Mouse (Mus musculus) T-helper 1 cell (primary cell): ENCODE measurements around the gene Gm45140.

Source experiments
- in situ Hi-C: fragments of 300-600 bp; cut with MboI, MseI; formaldehyde crosslinking; loops from one replicate; pipeline ENCODE4 v1.15.1; 2025; ENCODE audit warnings: high pct_unique_total_duplicates

Gene Gm45140

DNA sequence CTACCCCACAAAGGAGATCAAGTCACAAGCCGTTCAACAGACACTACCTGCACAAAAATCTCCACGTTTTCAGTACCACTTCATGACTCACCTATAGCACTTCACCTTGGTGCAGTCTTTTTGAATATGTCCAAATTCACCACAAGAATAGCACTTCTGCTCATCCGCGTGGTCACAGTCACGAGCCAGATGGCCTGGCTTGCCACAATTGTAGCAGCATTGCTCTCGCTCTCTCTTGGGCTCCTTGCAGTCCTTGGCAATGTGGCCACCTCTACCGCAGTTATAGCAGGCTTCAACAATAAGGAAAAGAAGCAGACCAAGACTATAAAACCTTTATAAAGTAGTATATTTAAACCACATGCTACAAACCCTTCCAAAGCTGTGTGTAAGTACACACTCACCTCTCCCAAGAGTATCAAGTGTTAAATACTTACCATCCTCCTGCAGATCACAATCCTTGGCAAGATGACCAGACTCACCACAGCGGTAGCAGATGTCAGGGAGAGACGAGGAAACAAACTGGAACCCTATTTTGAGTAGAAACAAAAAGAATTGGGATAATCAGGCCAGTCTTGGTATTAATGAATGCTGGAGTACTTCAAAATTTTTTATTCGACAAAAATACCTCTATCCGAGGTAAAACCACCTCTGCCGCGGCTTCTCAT, 9.6 kb upstream of the Gm45140 start:
- in situ Hi-C loops: no loop called here

DNA sequence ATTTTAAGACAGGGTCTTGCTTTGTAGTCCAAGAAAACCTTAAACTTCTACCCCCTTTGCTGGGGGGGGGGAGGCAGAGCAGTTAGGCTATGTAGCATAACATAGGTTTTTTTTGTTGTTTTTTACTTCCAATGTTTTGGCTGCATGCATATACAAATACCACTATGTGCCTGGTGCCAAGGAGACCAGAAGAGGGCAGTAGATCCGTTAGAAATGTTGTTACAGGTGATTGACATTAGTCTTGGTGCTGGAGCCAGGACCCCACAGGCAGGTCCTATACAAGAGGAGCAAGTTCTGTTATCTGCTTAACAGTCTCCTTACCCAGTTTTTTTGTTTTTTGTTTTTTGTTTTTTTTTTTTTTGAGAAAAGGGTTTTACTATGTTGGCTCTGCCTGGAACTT, 6.7 kb upstream of the Gm45140 start:
- in situ Hi-C loops: no loop called here

DNA sequence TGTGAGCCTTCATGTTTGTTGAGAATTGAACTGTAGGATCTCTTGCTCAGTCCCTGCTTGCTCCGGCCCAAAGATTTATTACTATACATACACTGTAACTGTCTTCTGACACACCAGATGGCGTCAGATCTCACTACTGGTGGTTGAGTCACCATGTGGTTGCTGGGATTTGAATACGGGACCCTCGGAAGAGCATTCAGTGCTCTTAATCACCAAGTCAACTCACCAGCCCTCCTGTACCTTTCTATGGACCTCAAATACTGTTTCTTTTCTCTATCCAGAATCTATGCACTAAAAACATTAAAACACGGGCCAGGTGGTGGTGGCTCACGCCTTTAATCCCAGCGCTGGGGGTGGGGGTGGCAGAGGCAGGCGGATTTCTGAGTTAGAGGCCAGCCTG, 6.0 kb upstream of the Gm45140 start:
- in situ Hi-C loops: no loop called here

DNA sequence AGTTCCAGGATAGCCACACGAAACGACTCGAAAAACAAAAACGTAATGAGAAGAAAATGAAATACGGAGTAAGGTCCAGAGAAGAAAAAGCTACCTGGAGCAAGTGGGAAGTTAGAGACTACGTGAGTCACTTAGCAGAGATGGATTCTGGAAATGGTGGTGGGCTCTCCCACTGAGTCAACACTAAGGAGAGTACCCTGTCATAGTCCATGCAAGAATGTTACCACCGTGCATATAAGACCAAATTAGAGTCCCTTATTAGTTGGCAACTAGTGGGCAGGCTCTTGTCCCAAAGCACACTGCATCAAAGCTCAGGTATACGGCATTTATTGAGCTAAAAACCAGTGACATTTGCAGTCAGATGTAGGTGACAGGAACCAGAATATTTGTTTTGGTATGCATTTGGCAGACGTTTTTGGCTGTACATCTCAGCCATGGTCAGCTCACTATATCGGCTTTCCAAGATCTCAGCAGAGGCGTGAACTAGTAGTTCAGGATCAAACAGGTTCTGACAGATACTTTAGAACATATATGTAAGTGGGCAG, 4.3 kb upstream of the Gm45140 start:
- in situ Hi-C loops: no loop called here

DNA sequence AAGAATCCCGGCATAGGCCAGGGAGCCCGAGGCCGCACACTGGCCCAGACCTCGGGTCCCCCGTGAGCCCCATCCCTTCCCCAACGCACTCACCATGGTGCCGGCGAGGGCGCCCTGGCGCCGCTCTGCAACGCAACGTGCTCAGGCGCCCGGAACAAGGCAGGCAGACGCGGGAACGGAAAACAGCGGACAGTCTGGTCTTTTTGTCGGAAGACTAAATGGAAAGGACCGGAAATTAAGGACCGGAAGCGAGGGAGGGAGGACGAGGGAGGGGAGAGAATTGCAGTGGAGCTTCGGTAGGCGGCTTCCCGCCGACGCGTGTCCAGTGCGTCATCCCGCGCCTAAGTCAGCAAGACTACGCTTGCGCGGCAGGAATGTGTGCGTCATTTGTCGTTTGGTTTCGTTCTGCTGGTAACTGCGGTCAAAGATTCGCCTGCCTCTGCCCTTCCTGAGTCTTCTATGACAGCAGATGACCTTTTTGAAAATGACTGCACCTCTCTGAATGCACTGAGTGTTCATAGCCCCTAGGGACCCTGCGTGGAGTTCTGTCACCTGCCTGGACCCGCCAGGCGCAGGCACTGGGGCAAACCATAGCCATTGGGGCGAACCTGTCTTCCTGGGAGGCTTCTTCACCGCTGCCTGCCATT, 3.1 kb upstream of the Gm45140 start, which contains the start of gene Isy1:
Isy1 (minus strand) TSS at position 248 of the 647 bp plus-strand sequence.
- in situ Hi-C loops: no loop called here

DNA sequence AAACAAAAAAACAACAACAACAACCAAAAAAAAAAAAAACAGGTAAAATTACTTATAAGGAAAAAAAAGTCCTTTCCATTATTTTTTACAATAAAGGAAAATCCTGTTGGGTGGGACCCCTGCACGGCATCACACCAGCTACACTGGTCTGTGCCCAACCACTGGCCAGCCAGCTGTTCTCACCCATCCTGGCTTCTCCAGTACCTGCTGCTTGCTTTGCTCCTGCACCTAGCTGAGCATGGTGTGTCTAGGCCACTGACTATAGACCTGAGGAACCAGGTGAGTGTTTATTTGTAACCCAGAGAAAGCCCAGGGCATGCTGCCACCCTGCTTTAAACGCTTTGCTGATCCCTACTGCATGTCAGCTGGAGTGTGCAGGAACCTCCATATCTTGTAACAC, 15.2 kb downstream of the Gm45140 start:
- in situ Hi-C loops: no loop called here

DNA sequence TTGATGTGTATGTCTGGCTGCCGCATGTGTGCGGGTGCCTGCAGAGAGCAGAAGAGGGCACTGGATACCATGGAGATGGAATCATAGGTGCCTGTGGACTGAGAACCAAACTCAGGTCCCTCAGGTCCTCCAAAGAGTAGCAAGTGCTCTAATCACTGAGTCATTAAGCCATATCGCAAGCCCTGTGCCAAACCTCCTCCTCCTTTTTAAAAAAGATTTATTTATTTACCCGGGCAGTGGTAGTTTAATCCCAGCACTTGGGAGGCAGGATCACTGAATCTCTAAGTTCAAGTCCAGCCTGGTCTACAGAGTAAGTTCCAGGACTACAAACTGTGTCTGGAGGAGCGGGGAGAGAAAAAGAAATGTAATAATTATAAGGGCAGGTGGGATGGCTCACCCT, 21.1 kb downstream of the Gm45140 start:
- in situ Hi-C loops: no loop called here

DNA sequence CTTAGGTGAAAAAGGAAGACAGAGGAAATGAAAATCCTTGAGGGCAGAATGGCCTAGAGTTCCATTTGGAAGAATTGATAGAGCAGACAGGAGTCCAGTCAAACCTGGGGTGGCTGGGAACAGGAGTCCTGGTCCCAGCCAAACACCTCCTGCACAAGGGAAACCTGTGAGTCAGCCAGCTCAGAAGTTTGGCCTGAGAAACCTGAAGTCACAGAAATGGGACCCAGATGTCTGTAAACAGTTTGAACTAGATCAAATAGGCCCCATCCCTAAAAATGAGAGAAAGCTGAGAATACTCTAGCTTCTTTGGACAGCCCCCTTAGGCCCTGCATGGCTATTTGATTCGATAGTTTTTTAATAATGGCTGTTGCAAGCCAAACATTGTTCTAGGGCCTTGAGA, 22.9 kb downstream of the Gm45140 start:
- in situ Hi-C loops: no loop called here

DNA sequence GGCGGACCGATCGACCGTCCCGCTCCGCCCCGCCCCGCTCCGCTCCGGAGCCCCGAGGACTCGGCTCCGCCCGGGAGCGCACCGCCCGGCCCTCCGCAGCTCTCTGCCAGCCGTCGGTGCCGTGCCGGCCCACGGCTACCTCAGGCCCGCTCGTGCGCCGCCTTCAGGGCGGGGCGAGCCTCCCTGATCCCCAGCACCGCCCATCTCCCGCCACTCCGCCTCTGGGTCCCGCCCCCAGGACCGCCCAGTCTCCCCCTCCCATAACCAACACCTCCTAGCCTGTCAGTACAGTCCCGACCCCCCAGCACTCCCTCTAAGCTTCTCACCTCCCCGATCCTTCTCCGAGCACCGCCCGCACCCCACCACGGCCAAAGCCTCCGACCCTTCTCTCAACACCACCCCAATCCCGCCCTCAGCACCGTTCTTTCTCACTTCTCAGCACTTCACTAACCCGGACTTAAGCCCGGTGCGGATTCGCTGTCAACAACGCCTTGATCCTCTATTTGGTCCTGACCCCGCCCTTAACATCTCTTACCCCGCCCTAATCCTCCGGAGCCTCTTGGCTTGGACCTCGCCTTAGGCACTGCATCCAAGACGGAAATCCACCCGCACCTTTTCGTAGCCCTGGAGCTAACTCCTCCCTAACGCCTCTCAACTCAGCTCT, 23.8 kb downstream of the Gm45140 start, which contains the start of gene Rab43:
Rab43 (minus strand) TSS at position 490 of the 664 bp plus-strand sequence.
- in situ Hi-C loops: no loop called here

DNA sequence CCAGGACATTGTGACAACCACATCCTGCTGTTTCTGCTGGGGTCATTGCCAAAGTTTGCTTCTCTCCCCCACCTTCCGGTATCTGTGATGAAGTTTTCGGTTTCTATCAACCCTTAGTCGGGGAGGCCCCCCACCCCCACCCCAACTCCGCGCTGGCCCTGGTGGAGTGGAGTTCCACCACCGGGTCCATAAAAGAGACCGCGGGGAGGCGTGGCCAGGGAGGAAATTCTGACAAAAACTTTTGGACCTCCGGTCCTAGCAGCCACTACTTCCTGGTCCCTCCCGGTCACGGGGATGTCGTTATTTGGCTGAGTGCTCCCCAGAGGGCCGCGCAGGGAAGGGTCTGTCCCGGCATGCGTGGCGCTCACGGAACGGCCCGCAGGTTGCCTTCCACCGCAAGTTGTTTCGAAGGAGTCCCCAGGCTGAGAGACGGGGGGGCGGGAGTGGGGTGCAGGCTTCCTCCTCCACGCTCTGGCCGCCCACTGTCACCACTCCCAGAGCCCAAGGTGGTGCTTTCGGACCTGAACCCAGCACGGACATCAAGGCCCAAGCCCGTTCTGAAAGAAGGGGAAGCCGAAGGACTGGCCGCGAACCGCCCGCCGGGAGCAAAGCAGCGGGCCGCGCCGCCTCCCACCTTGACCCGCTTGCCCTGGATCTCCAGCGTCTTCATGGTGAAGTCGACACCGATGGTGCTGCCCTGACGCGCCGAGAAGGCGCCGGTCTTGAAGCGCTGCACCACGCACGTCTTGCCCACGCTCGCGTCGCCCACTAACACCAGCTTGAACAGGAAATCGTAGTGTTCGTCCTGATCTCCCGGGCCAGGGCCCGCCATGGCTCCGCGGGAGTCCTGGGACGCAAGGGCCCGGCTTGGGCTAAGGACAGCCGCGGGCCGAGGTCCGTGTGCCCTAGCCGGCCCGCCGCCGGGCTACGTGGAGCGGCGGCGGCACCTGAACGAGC, 24.6 kb downstream of the Gm45140 start:
- in situ Hi-C loops: no loop called here

DNA sequence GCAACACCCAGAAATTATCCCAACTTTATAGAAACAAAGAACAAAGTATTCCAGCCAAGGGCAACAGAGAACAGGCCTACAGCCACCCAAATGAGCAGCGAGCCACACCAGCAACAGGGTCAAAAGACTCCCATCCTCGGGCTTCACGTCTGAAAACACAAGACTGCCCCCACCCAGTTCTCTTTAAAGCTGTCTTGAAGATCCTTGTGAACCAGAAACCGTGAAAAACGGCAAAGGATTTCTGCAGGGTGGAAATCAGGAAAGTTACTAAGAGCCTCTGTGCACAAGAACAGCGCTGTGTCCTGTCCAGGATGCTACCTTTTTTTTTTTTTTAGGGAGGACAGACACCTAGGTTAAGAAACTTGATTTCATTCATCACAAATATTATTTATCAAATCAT, 25.3 kb downstream of the Gm45140 start:
- in situ Hi-C loops: no loop called here

DNA sequence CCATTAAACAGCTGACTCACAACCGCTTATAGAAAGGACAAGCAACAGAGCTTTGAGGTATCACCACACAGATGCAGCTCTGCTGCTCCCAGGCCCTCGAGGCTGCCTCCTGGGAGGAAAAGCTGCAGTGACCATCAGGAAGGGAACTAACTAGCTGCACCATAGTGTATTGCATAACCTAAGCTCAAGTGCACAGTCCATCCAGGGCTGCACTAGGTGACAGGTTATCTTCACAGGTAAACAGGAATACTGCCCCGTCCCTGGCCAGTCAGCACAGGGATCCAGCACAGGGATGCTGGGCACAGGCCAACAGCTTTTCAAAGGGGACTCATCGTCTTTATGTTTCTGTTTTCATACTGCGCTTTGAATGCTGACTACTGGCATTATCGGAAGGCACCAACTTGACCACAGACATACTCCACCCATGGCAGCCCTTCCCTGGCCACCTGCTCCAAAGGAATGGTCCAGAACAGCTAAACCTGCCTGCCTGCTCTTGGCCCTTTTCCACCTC, 25.9 kb downstream of the Gm45140 start:
- in situ Hi-C loops: no loop called here

DNA sequence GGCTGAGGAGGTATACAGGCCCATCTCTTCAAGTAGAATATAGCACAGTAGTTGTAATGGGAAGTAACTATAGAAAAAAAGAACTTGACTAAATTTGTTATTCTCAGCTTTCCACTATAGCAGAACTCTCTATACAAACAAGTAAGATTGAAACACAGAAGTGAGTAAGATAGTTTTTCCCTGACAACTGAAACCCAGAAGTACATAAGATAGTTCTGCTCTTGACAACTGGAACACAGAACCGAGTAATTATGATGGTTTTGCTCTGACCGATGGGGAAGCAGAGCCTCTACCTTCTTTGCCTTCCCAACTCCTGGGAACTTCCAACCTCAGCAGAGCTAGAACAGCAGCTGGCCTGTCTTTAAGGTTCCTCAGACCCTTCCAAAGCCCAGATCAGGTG, 26.5 kb downstream of the Gm45140 start:
- in situ Hi-C loops: no loop called here

DNA sequence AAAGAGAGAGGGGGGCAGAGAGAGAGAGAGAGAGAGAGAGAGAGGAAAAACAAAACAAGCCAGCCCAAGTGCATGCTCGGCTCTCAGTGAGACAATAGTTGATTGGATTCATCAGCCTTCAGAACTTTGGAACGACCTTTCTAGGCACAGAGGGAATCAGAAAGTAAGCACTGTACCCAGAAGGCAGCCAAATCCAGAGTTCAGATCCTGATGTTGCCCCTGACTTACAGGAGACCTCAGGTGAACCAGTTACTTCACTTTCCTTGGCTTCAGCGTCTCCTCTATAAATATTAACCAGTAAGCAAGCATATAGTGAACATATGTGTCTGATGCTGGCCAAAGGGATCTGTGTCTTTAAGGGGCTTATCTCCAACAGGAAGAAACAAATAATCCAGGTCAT, 27.1 kb downstream of the Gm45140 start:
- in situ Hi-C loops: no loop called here

DNA sequence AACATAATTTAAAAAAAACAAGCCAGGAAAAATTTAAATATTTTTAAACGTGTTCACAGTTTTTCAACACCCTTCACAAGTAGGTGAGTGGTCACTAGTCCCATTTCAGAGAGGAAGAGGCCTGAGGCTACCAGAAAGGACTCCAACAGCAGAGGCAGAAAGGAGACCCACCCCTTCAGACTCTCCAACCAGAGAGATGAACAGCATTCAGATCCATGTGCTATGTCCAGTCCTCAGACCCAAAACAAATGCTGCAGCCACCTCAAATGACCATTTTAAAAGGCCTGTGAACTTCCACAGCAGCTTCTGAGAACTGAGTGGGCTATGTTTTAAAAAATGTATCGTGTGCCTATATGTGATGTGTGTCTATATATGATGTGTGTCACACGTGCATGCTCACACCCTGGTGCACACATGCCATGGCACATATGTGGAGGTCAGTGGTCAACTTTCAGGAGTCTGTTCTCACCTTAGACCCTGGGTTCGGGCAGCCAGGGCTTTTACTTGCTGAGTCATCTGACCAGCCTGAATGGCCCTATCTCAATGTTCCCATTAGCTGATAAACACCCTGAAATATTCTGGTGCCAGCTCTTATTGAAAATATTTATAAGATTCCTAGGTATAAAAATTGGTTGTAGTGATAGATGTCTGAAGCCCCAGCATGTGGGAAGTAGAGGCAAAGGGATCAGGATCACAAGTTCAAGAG, 27.7 kb downstream of the Gm45140 start:
- in situ Hi-C loops: no loop called here

DNA sequence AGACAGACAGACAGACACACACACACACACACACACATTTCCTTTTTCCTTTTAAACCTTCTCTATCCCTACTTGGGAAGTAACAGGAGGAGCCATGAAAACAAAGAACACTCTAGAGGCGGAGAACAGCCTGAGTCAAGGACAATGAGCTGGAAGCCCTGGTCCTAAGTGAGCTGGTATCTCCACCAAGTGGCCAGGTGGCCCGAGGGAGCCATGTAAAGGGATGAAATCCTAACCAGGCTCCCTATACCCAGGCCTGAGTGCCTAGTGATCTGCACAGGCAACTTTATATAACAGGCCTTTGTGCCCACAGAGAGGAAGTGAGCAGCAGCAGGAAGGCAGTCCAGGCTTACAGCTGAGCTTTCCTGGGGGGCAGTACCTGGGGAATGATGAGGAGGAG, 28.7 kb downstream of the Gm45140 start:
- in situ Hi-C loops: no loop called here

DNA sequence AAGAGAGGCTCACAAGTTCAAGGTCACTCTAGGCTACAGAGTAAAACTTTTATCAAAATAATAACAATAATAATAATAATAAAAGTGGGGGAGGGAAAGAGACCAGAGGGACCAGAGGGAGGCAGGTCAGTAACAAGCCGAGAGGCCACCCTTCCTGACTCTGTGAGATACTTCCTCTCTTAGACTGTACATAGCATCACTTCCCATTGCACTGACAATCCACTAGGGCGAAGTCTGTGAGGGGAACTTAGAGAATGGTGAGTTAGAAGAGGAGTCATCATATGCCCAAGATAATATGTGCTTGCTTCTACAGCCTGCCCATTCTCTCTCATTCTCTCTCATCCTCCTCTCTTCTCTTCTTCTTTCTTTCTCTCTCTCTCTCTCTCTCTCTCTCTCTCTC, 29.6 kb downstream of the Gm45140 start:
- in situ Hi-C loops: no loop called here

DNA sequence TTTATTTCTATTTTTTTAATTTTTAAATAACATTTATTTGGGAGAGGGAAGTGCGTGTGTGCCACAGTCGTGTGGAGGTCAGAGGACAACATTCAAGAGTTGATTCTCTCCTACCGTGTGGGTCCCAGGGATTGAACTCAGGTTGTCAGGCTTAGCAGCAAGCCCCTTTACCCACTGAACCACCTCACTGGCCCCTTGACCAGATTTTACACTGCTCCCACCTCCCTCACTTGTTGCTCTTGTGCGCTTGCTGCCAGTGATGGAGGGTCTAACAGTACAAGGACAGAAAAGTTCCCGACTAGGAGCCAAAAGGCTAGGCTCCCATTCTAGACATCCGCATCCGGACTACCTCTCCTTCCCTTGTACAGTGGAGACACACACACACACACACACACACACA, 30.1 kb downstream of the Gm45140 start:
- in situ Hi-C loops: no loop called here

DNA sequence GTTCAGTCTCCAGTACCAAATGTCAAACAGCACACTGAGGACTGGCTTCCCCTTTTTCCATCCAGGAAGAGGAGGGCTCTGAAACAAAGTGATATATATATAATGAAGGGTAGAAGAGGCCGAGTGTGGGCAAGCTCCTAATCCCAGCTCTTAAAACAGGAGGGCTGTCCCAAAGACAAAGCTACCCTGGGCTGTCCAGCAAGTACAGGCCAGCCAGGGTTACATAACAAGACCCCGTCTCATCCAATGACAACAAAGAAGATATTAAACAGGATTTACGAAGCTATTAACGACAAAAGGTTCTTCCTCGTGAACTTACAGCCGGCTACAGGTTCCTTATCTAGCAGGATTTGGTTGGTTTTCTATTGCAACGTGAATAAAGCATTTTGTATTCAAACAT, 30.7 kb downstream of the Gm45140 start:
- in situ Hi-C loops: no loop called here

DNA sequence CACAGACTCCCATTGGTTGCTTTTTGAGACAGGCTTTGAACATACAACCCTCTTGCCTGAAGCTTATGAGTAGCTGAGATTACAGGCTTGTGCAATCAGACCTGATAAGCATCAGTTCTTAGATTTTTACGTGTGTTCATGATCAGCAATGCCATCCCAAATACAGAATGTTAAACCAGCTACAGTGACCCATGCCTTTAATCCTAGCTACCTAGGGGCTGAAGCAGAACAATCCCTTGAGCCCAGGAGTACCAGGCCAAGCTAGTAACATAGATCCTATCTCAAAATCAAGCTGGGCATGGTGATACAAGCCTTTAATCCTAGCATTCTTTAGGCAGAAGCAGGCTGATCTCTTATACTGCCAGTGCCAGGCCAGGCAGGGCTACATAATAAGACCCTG, 31.6 kb downstream of the Gm45140 start:
- in situ Hi-C loops: no loop called here

DNA sequence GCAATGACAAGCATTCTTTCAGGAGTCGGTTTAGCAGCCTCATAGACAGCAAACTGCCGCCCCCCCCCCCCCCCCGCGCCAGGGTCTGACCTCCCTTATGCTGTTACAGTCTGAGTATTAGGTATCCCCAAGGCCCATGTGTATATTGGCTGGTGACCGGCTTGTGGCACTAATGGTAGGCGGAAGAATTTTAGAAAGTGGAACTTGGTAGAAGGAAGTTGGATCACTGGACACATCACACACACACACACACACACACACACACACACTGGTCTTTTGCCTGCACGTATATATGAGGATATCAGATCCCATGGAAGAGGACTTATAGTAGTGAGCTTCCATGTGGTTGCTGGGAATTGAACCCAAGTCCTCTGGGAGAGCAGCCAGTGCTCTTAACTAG, 33.1 kb downstream of the Gm45140 start:
- in situ Hi-C loops: no loop called here
